Mouse (Mus musculus) liver, embryonic 11.5 days (tissue): ENCODE measurements around the gene Nup210l. TPM values are rescaled to one million over a fixed set of nuclear protein-coding genes. Genes with fewer than 3 reads are reported as not detected.

ENCODE experiments used
- ATAC-seq: fragments of 200-750 bp; cut with Nextera tagmentation; replicated peaks from 2 replicates; pipeline ENCODE4 v1.8.0; 2017; ENCODE audit warnings: moderate number of reproducible peaks, mild to moderate bottlenecking, moderate TSS enrichment, moderate library complexity; ENCODE audit not compliant: low FRiP score
- DNase-seq: peaks from one replicate; pipeline ENCODE4 v3.0.0-alpha.2; 2017; ENCODE audit warnings: low spot score
- H3K27ac ChIP-seq: fragments of 300-500 bp; sonication (generic); 2 replicates; pipeline ENCODE4 v1.5.1; 2014; ENCODE audit warnings: mild to moderate bottlenecking, low read depth, low read length, control low read depth
- H3K27me3 ChIP-seq: fragments of 300-500 bp; sonication (generic); replicated peaks from 2 replicates; pipeline ENCODE4 v1.6.1; 2014; ENCODE audit warnings: low read length, mixed read lengths; ENCODE audit not compliant: control insufficient read depth, insufficient read depth
- H3K36me3 ChIP-seq: fragments of 300-500 bp; sonication (generic); 2 replicates; pipeline ENCODE4 v1.6.1; 2014; ENCODE audit warnings: mild to moderate bottlenecking, low read length, moderate library complexity, mixed read lengths; ENCODE audit not compliant: control insufficient read depth, insufficient read depth
- H3K4me1 ChIP-seq: fragments of 300-500 bp; sonication (generic); replicated peaks from 2 replicates; pipeline ENCODE4 v1.6.1; 2014; ENCODE audit warnings: low read length, mixed read lengths; ENCODE audit not compliant: control insufficient read depth, insufficient read depth
- H3K4me2 ChIP-seq: fragments of 300-500 bp; sonication (generic); 2 replicates; pipeline ENCODE4 v1.6.1; 2014; ENCODE audit warnings: mild to moderate bottlenecking, control low read depth, moderate library complexity
- H3K4me3 ChIP-seq: fragments of 300-500 bp; sonication (generic); 2 replicates; pipeline ENCODE4 v1.5.1; 2014; ENCODE audit warnings: low read depth, low read length, control low read depth
- H3K9ac ChIP-seq: fragments of 300-500 bp; sonication (generic); 2 replicates; pipeline ENCODE4 v1.6.1; 2014; ENCODE audit warnings: low read depth, low read length, control low read depth
- H3K9me3 ChIP-seq: fragments of 300-500 bp; sonication (generic); 2 replicates; pipeline ENCODE4 v1.6.1; 2016; ENCODE audit warnings: low read length, inconsistent platforms, mixed read lengths; ENCODE audit not compliant: control insufficient read depth
- WGBS: fragments of 180-500 bp; shearing (Covaris S2); extraction: QIAGEN DNeasy Blood & Tissue Kit; methylation state at CpG from one replicate; pipeline ENCODE4 v1.1.7; 2014; 5-methylcytosine and 5-hydroxymethylcytosine counted together
- polyA plus RNA-seq: library from polyadenylated mRNA; unstranded; fragments of >200 nt; fragmentation: Nextera tagmentation; extraction: Ambion mirVana; gene quantifications from 2 replicates; pipeline ENCODE4 v1.2.1, GENCODE M21; 2014

The Nup210l gene
- polyA plus RNA-seq, 1 experiment from 2014 or later = 0.49 TPM

DNA sequence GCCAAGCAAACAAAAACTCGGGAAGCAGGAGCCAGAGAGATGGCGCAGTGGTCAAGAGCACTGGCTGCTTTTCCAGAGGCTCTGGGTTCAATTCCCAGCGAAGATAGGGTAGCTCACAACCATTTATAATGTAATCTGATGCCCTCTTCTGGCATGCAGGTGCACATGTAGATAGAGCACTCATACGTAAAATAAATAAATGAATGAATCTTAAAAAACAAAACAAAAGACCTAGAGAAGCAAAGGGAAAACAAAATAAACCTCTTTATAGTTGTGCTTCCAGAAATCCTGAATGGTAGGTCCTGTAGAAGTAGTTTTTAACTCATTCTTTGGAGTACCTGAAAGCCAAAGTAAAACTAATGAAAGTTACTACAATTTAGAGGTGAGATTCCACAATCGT, 25.7 kb upstream of the Nup210l start:
- Histone ChIP-seq H3K4me2 (no peak overlapping the region), H3K4me3 (no peak overlapping the region), H3K9ac (no peak overlapping the region), H3K36me3 (no peaks in the 10 kb centered on the region), H3K27ac (no peak overlapping the region), H3K4me1 (peaks cover 23% of the 10 kb centered on the region), H3K27me3 (no peaks in the 10 kb centered on the region), H3K9me3 (no peaks in the 10 kb centered on the region)
- 55% methylated on average over 5 of the region's 5 CpGs for WGBS
- DNase-seq = no peak
- no peak for ATAC-seq

DNA sequence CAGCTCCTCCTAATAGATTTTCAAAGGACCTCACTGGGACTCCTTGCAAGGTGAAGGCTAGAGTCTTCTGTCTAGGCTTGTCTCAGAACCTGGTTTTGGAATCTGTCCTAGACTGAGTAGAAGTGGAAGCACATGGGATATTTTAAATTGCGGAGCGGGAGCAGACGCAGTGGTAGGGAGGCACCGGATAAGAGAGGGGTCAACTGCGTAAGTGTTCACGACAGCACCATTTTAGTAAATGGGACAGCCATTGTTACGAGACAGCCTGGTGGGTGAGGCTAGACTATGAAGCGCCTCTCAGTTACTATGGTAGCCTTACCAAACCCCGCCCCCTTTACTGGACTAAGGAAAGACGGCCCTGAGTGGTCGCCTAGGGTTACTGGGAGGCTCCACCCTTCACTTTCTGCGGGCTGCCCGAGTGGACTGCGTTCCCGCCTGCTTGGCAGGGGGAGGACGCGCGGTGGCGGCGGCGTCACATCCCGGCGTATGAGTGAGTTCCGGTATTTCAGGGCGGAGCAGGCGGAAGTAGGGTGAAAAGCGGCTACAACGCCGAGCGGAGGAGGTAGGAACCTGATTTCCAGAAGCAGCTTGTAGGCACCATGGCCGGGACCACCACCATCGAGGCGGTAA, 24.7 kb upstream of the Nup210l start:
- Histone ChIP-seq H3K27ac (peak overlapping the region; percentile 95), H3K4me1 (peaks cover 34% of the 10 kb centered on the region), H3K9ac (peak overlapping the region; percentile 69), H3K4me2 (peak overlapping the region; percentile 66), H3K9me3 (no peaks in the 10 kb centered on the region), H3K4me3 (peak overlapping the region; percentile 74), H3K36me3 (no peaks in the 10 kb centered on the region), H3K27me3 (no peaks in the 10 kb centered on the region)
- peak; percentile 94 for DNase-seq
- peak; percentile 94 for ATAC-seq
- under 1% methylated on average over 33 of the region's 33 CpGs for WGBS

DNA sequence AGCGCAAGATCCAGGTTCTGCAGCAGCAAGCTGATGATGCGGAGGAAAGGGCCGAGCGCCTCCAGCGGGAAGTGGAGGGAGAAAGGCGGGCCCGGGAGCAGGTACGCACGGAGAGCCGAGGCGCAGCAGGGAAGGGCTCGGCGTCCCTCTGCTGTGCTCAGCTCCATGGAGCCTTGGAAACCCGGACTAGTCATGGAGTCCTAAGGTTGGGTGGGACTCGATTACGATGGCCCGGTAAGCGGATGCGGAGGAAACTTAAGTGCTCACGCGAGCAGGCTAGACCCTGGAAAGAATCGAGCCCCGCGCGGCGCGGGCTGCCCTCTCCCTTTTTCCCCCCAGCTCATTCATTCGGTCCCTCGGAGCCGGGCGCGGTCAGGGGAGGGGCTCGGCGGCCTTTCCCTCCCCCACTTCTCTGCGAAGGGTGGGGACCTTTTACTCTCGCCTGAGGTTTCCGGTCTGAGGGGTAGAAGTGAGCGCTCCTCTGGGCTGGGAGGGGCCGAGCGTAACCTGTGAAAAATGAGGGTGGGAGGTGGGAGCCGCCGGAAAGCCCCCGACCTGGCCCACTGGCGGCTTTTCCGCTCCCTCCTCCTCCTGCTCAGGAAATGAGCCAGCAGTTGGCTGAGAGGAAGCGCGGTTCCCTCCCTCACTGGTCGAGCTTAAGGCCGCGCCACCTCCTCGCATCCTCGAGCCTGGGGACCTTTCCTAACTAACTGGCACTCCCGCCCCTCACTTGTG, 24.0 kb upstream of the Nup210l start:
- under 1% methylated on average over 53 of the region's 53 CpGs for WGBS
- peaks cover 40% of the 10 kb centered on the region for H3K4me1 ChIP-seq

DNA sequence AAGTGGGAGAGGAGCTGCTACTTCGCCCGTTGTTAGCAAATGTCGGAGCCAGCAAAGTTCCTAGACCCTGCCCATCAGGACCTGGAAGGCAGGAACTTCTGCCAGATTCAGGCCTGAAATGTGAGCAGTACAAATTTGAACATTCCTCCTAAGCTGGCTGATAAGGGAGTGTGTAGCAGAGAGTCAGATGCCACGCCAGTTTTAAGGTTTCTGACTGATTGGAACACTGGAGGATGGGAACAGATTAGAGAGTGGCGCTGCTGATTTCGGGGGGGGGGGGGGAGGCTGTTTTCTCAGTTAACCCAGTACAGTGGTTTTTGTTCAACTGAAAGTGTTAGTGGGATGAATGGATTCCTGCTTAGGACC, 23.5 kb upstream of the Nup210l start:
- H3K4me1 ChIP-seq = peaks cover 46% of the 10 kb centered on the region
- no peak; the same call in 1 of the 2 replicates for ATAC-seq

More for the DNA sequence above, 24.0 kb upstream of the Nup210l start:
- Histone ChIP-seq H3K27ac (peak overlapping the region; percentile 95), H3K9me3 (no peaks in the 10 kb centered on the region), H3K9ac (peak overlapping the region; percentile 69), H3K4me3 (peak overlapping the region; percentile 74), H3K36me3 (no peaks in the 10 kb centered on the region), H3K4me2 (peak overlapping the region; percentile 66), H3K27me3 (no peaks in the 10 kb centered on the region)
- peak; percentile 84 for DNase-seq
- ATAC-seq = peak; percentile 77

DNA sequence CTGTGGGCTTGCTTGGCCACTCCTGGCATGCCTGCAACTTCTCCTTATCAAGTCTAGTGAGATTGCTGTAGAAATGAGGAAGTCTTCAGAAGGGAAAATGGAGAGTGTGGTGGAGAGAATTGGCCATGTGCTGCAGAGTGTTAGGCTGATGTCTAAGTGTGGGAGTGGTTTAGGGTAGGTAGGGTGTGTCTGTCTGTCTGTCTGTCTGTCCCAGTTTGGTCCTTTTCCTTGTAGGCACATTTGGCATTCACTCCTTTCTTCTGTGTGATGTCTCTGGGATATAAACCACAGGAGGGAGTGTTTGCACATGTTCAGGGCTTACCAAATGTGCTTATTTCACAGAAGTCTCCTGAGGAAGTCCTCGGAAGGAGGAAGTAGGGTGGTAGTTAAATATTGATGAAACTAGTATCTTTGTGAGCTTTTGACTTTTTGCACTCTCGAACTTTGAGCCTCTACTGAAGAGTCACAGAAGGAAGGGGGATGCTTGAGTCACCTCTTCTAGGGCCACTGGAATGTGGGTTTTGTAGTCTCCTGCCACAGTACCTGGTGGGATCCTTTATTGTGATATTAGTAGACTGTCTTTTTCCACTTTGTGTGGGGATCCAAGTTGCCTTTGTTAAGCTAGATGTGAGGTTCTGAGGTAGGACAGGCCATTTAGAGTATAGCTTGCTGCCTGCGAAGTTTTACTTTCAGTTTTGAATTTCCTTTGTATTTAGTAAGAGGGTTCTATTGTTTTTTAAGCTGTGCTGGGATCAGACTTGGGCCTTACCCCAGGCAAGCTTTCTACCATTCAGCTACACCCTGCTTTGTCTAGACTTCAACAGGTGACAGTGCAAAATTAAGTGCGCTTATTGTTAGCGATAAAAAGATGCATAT, 22.3 kb upstream of the Nup210l start:
- H3K27ac ChIP-seq = peak overlapping the region; percentile 77
- ATAC-seq (no peak), DNase-seq (no peak)
- peaks cover 53% of the 10 kb centered on the region for H3K4me1 ChIP-seq
- peaks cover 4% of the 10 kb centered on the region; the same call in 1 of the 2 replicates for H3K36me3 ChIP-seq
- 49% methylated on average over 5 of the region's 5 CpGs for WGBS
- peak overlapping the region; percentile 66 for H3K4me2 ChIP-seq
- no peaks in the 10 kb centered on the region for H3K9me3 ChIP-seq
- peak overlapping the region; percentile 74 for H3K4me3 ChIP-seq
- peak overlapping the region; percentile 61 for H3K9ac ChIP-seq
- no peaks in the 10 kb centered on the region for H3K27me3 ChIP-seq

More for the DNA sequence above, 23.5 kb upstream of the Nup210l start:
- Histone ChIP-seq H3K9me3 (no peaks in the 10 kb centered on the region), H3K9ac (peak overlapping the region; percentile 69), H3K27ac (peak overlapping the region; percentile 95), H3K4me3 (peak overlapping the region; percentile 74), H3K4me2 (peak overlapping the region; percentile 66), H3K36me3 (no peaks in the 10 kb centered on the region), H3K27me3 (no peaks in the 10 kb centered on the region)
- DNase-seq = no peak
- 1% methylated on average over 6 of the region's 6 CpGs for WGBS

DNA sequence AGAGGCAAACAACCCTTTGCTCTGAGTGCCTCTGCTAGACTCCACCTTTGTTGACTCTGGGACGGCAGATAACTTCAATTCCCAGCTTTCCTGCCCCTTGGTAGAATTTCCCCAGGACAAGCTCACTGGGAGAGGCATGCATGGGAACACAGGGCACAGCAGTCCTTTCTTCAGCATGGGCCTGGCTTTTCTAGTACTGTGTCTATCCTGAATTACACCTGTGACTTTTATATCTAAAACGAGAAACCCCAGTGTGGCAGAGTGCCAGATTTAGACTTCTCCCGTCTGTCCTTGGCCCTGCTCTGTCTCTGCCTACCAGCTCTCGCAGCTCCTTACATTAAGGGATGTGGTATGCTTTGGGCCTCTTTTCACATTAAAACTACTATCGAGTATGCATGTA, 20.9 kb upstream of the Nup210l start:
- H3K27ac ChIP-seq = peak overlapping the region; percentile 77
- peaks cover 53% of the 10 kb centered on the region for H3K4me1 ChIP-seq
- H3K9me3 ChIP-seq = no peaks in the 10 kb centered on the region
- 55% methylated on average over 5 of the region's 5 CpGs for WGBS
- ATAC-seq (no peak), DNase-seq (no peak)
- peak overlapping the region; percentile 66 for H3K4me2 ChIP-seq
- peak overlapping the region; percentile 74 for H3K4me3 ChIP-seq
- H3K27me3 ChIP-seq = no peaks in the 10 kb centered on the region
- peak overlapping the region; percentile 28; the same call in 1 of the 2 replicates for H3K9ac ChIP-seq
- H3K36me3 ChIP-seq = peaks cover 15% of the 10 kb centered on the region; the same call in 1 of the 2 replicates

DNA sequence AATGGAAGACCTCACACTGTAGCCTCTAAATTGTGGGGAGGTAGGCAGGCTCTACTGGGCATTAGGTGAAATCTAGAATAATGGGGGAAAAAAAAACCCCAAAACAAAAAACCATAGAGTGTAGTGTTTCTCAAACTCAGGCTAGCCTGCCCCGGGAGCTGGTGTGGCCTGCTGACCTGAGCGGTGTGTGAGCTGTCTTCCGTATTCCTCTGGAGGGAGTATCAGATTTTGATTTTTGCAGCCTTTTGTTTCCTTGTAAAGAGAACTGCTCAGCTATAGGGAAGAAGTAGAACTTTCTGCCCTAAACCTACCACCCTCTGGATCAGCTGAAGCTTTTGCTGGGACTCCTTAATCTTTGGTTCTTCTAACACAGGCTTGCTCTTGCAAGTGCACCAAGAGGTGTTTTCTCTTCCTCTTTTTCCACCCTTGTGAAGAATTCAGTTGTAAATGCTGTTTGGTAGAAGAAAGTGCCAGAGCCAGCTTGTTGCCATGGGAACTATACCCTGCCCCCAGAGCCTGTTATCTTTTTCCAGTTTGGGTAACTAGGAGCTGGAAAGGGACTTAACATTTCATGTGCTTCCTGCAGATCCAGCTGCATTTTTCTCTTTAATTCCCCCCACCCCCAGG, 20.1 kb upstream of the Nup210l start:
- Histone ChIP-seq H3K36me3 (peaks cover 23% of the 10 kb centered on the region), H3K27me3 (no peaks in the 10 kb centered on the region), H3K27ac (peak overlapping the region; percentile 77), H3K4me1 (peaks cover 53% of the 10 kb centered on the region), H3K4me3 (peak overlapping the region; percentile 74; the same call in 1 of the 2 replicates), H3K4me2 (peak overlapping the region; percentile 66), H3K9me3 (no peaks in the 10 kb centered on the region), H3K9ac (0 out of 2 replicates have a peak overlapping the region, but pooled peaks have one; percentile 28)
- DNase-seq = no peak
- ATAC-seq = no peak
- 45% methylated on average over 3 of the region's 3 CpGs for WGBS

DNA sequence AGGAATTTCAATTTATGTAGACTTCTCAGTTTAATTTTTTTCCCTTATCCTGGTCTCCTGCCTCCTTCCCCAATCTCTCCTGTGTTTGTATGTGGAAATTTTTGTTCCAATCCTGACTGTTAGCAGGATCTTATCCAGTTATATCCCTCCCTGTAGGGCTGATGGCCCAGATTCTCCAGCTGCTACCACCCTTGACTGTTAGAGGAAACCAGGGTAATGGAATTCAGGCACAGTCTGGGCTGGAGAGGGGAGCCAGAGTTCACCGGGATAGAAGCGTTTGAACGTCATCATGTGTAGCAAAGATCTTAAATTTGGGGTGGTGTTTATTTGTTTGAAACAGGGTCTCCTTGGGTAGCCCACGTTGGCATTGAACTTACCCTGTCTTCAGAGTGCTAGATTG, 19.1 kb upstream of the Nup210l start:
- no peak overlapping the region for H3K4me2 ChIP-seq
- H3K36me3 ChIP-seq = peaks cover 30% of the 10 kb centered on the region
- 73% methylated on average over 4 of the region's 4 CpGs for WGBS
- H3K9me3 ChIP-seq = no peaks in the 10 kb centered on the region
- no peak overlapping the region for H3K27ac ChIP-seq
- H3K9ac ChIP-seq = no peak overlapping the region
- no peak for DNase-seq
- no peak for ATAC-seq
- H3K4me3 ChIP-seq = no peak overlapping the region
- no peaks in the 10 kb centered on the region for H3K27me3 ChIP-seq
- H3K4me1 ChIP-seq = peaks cover 53% of the 10 kb centered on the region
